Mouse (Mus musculus) kidney, adult 2 months (tissue): ENCODE data around the gene Mapkapk3.

ENCODE experiments used
- CTCF ChIP-seq: fragments of 200-500 bp; conservative IDR thresholded peaks from 2 replicates; pipeline ENCODE4 v1.5.1; 2011; ENCODE audit warnings: low read depth, mild to moderate bottlenecking, control low read depth, low read length, moderate library complexity, mixed read lengths; ENCODE audit not compliant: insufficient read depth, insufficient read length
- POLR2A ChIP-seq: fragments of 200-500 bp; IDR thresholded peaks from one replicate; pipeline ENCODE4 v1.6.1; 2011; ENCODE audit warnings: low read depth, low read length, control low read depth

DNA sequence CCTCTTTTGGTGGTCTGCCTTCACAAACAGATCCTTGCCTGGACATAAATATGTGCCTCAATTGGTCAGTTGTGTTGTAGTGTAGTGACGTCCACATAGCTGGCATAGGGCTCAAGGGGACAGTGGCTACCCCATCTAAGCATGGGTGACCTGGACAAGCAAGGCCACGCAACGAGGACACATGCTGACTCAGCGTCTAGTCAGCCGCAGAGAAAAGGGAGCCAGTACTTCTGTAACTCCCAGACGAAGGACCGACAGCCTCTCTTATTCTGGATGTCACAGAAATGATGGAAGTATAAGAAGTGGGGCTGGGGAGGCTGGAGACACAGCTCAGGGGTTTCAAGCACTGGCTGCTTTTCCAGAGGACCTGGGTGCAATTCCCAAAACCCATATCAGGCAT lies 12.1 kb downstream of the Mapkapk3 start:
- TF ChIP-seq CTCF (no peak), POLR2A (no peak)
